Mouse (Mus musculus) midbrain, postnatal 0 days (tissue): ENCODE results near the gene Ccdc149. TPM values are rescaled to one million over a fixed set of nuclear protein-coding genes. Genes with fewer than 3 reads are reported as not detected.

ENCODE experiments used
- ATAC-seq: fragments of 200-750 bp; cut with Nextera tagmentation; 2 replicates; pipeline ENCODE4 v1.8.0; 2017; ENCODE audit warnings: moderate number of reproducible peaks, mild to moderate bottlenecking, moderate TSS enrichment, moderate library complexity; ENCODE audit not compliant: low FRiP score
- DNase-seq: peaks from one replicate; pipeline ENCODE4 v3.0.0-alpha.2; 2015; ENCODE audit warnings: low spot score
- H3K27ac ChIP-seq: fragments of 300-500 bp; sonication (generic); 2 replicates; pipeline ENCODE4 v1.5.1; 2014; ENCODE audit warnings: low read depth, mild to moderate bottlenecking, low read length, mixed read lengths
- H3K27me3 ChIP-seq: fragments of 300-500 bp; sonication (generic); 2 replicates; pipeline ENCODE4 v1.6.1; 2014; ENCODE audit warnings: low read length, control low read depth, mixed read lengths; ENCODE audit not compliant: insufficient read depth
- H3K36me3 ChIP-seq: fragments of 300-500 bp; sonication (generic); 2 replicates; pipeline ENCODE4 v1.6.1; 2014; ENCODE audit warnings: low read length, control low read depth, mixed read lengths; ENCODE audit not compliant: insufficient read depth
- H3K4me1 ChIP-seq: fragments of 300-500 bp; sonication (generic); 2 replicates; pipeline ENCODE4 v1.6.1; 2014; ENCODE audit warnings: mild to moderate bottlenecking, control low read depth, antibody characterized with exemption, low read length, mixed read lengths; ENCODE audit not compliant: insufficient read depth
- H3K4me2 ChIP-seq: fragments of 300-500 bp; sonication (generic); 2 replicates; pipeline ENCODE4 v1.6.1; 2014; ENCODE audit warnings: low read depth, mild to moderate bottlenecking, low read length, mixed read lengths; ENCODE audit not compliant: poor library complexity, severe bottlenecking
- H3K4me3 ChIP-seq: fragments of 300-500 bp; sonication (generic); 2 replicates; pipeline ENCODE4 v1.5.1; 2014; ENCODE audit warnings: low read depth, mild to moderate bottlenecking, low read length, moderate library complexity
- H3K9ac ChIP-seq: fragments of 300-500 bp; sonication (generic); replicated peaks from 2 replicates; pipeline ENCODE4 v1.6.1; 2014; ENCODE audit warnings: mild to moderate bottlenecking, low read length, moderate library complexity, mixed read lengths; ENCODE audit not compliant: poor library complexity, severe bottlenecking
- H3K9me3 ChIP-seq: fragments of 300-500 bp; sonication (generic); 2 replicates; pipeline ENCODE4 v1.6.1; 2016; ENCODE audit warnings: low read length, control low read depth
- CTCF ChIP-seq: IDR thresholded peaks from 2 replicates; pipeline ENCODE4 v1.5.1; 2016; ENCODE audit warnings: antibody characterized with exemption, mild to moderate bottlenecking
- WGBS: fragments of 180-500 bp; shearing (Covaris S2); extraction: QIAGEN DNeasy Blood & Tissue Kit; methylation state at CpG from one replicate; pipeline ENCODE4 v1.1.7; 2014; 5-methylcytosine and 5-hydroxymethylcytosine counted together
- polyA plus RNA-seq: library from polyadenylated mRNA; unstranded; fragments of >200 nt; fragmentation: Nextera tagmentation; extraction: Ambion mirVana; gene quantifications from 2 replicates; pipeline ENCODE4 v1.2.1, GENCODE M21; 2015
- total RNA-seq: library from RNA; depleted of rRNA; stranded (reverse); fragments of >200 nt; gene quantifications from 2 replicates; pipeline ENCODE4 v1.2.3, GENCODE M21; 2014

The Ccdc149 gene
- total and polyA plus RNA-seq, 2 experiments from 2014 or later: 13.8 to 21.2 TPM

- DNase-seq (peak; percentile 26), ATAC-seq (peak; percentile 72)
- H3K36me3 ChIP-seq: no peaks in the 10 kb centered on the region
- WGBS: 49% methylated on average over 21 of the region's 21 CpGs
- no peak overlapping the region for H3K9ac ChIP-seq
- 0 out of 2 replicates have a peak overlapping the region, but pooled peaks have one; percentile 16 for H3K4me2 ChIP-seq
- no peaks in the 10 kb centered on the region; the same call in 1 of the 2 replicates for H3K4me1 ChIP-seq
- no peaks in the 10 kb centered on the region for H3K27me3 ChIP-seq
- no peak overlapping the region for H3K27ac ChIP-seq
- H3K4me3 ChIP-seq: no peak overlapping the region
- H3K9me3 ChIP-seq: no peaks in the 10 kb centered on the region
- TF ChIP-seq CTCF: no peak
Observed at GRCm38 (mm10) chr5:52360286-52361049, 110.9 kb downstream of the Ccdc149 start.

GRCm38 (mm10) chr5:52358120-52358519 lies 113.2 kb downstream of the Ccdc149 start:
- no peak for ATAC-seq
- Histone ChIP-seq H3K9ac (no peak overlapping the region), H3K36me3 (no peaks in the 10 kb centered on the region), H3K4me1 (no peaks in the 10 kb centered on the region), H3K27me3 (no peaks in the 10 kb centered on the region), H3K27ac (no peak overlapping the region), H3K4me3 (no peak overlapping the region), H3K4me2 (no peak overlapping the region), H3K9me3 (no peaks in the 10 kb centered on the region)
- 94% methylated on average over 6 of the region's 6 CpGs for WGBS
- no peak for DNase-seq
- TF ChIP-seq CTCF: no peak

- no peak for DNase-seq
- Histone ChIP-seq H3K27me3 (no peaks in the 10 kb centered on the region), H3K36me3 (no peaks in the 10 kb centered on the region), H3K4me2 (no peak overlapping the region), H3K4me1 (no peaks in the 10 kb centered on the region), H3K9ac (no peak overlapping the region), H3K9me3 (no peaks in the 10 kb centered on the region), H3K27ac (no peak overlapping the region), H3K4me3 (no peak overlapping the region)
- no peak for TF ChIP-seq CTCF
- no peak for ATAC-seq
- 59% methylated on average over 9 of the region's 9 CpGs for WGBS
Observed at GRCm38 (mm10) chr5:52357175-52357754, 114.1 kb downstream of the Ccdc149 start.

GRCm38 (mm10) chr5:52355612-52356011 lies 115.7 kb downstream of the Ccdc149 start:
- 92% methylated on average over 7 of the region's 7 CpGs for WGBS
- Histone ChIP-seq H3K4me1 (no peaks in the 10 kb centered on the region), H3K27ac (no peak overlapping the region), H3K4me2 (no peak overlapping the region), H3K4me3 (no peak overlapping the region), H3K36me3 (no peaks in the 10 kb centered on the region), H3K9me3 (no peaks in the 10 kb centered on the region), H3K27me3 (no peaks in the 10 kb centered on the region), H3K9ac (no peak overlapping the region)
- no peak for TF ChIP-seq CTCF
- no peak for DNase-seq
- ATAC-seq: no peak

GRCm38 (mm10) chr5:52354441-52354840 lies 116.9 kb downstream of the Ccdc149 start:
- H3K27ac ChIP-seq: no peak overlapping the region
- no peaks in the 10 kb centered on the region for H3K4me1 ChIP-seq
- no peaks in the 10 kb centered on the region for H3K9me3 ChIP-seq
- H3K4me2 ChIP-seq: no peak overlapping the region
- TF ChIP-seq CTCF: no peak
- H3K4me3 ChIP-seq: no peak overlapping the region
- H3K9ac ChIP-seq: no peak overlapping the region
- no peaks in the 10 kb centered on the region for H3K36me3 ChIP-seq
- 74% methylated on average over 4 of the region's 4 CpGs for WGBS
- no peaks in the 10 kb centered on the region for H3K27me3 ChIP-seq
- no peak for ATAC-seq
- no peak for DNase-seq

- no peak for DNase-seq
- Histone ChIP-seq H3K4me3 (no peak overlapping the region), H3K27ac (no peak overlapping the region), H3K4me2 (no peak overlapping the region), H3K27me3 (no peaks in the 10 kb centered on the region), H3K4me1 (no peaks in the 10 kb centered on the region), H3K9me3 (no peaks in the 10 kb centered on the region), H3K36me3 (no peaks in the 10 kb centered on the region), H3K9ac (no peak overlapping the region)
- TF ChIP-seq CTCF: no peak
- 87% methylated on average over 5 of the region's 5 CpGs for WGBS
- no peak for ATAC-seq
Observed at GRCm38 (mm10) chr5:52352730-52353129, 118.6 kb downstream of the Ccdc149 start.
